Mouse (Mus musculus) brain, embryonic 14.5 days (tissue): ENCODE measurements around the gene Slc6a11.

ENCODE experiments used
- CTCF ChIP-seq: fragments of 200-500 bp; IDR thresholded peaks from 2 replicates; pipeline ENCODE4 v1.5.1; 2012; ENCODE audit warnings: inconsistent platforms, mild to moderate bottlenecking, moderate library complexity, borderline replicate concordance; ENCODE audit not compliant: insufficient read depth, insufficient read length; ENCODE audit errors: extremely low read depth
- POLR2A ChIP-seq: fragments of 200-500 bp; IDR thresholded peaks from 2 replicates; pipeline ENCODE4 v1.6.1; 2012; ENCODE audit warnings: mild to moderate bottlenecking, inconsistent platforms, borderline replicate concordance; ENCODE audit not compliant: poor library complexity, insufficient read depth, insufficient read length, severe bottlenecking; ENCODE audit errors: extremely low read depth

- TF ChIP-seq POLR2A (no peak), CTCF (no peak)
These were observed 108.0 kb downstream of the Slc6a11 start for GRCm38 (mm10) chr6:114238892-114239644.
